Mouse (Mus musculus) erythroblast, embryonic 14.5 days (primary cell): Measurements from ENCODE around the gene Fndc8.

Experiments used
- GATA1 ChIP-seq: IDR thresholded peaks from 2 replicates; pipeline ENCODE4 v1.6.1; 2012; ENCODE audit warnings: low read length, inconsistent platforms, mixed read lengths
- TAL1 ChIP-seq: IDR thresholded peaks from 3 replicates; pipeline ENCODE4 v1.6.1; 2012; ENCODE audit warnings: low read length, inconsistent platforms, mixed read lengths

DNA sequence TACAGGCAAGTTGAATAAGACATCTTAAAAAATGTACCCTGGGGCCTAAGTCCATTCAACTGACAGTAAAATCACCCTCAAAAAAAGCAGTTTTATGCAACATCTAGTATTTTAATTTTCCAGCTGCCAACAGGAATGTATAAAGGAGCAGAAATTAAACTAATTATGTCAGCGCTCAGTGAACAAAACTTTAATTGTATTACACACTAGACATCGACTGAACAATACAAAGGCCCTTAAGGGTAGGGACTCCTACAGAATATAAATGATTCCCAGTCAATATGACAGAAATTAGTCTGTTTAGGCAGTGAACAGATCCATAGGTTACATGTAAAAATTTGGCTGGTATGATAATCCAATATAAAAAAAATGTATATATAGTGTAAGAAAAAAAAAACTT lies 28.9 kb upstream of the Fndc8 start:
- no peak for TF ChIP-seq TAL1
- no peak for TF ChIP-seq GATA1
